Mouse (Mus musculus): ENCODE measurements around the gene 1700023F06Rik.
A peak's percentile ranks its signal among the peaks of the same experiment; 100 is the strongest.

Gene 1700023F06Rik

GRCm38 (mm10) chr11:103208458-103208857 is at the start of gene 1700023F06Rik:
TSS of gene 1700023F06Rik (minus strand) at chr11:103208558.
- no peak for DNase-seq (ENCODE audit: inconsistent ontology term)

- no peak for DNase-seq (ENCODE audit: inconsistent ontology term)
These were observed 49.7 kb upstream of the 1700023F06Rik start for GRCm38 (mm10) chr11:103257938-103258481.

- no peak for DNase-seq (ENCODE audit: inconsistent ontology term)
These were observed 45.2 kb upstream of the 1700023F06Rik start for GRCm38 (mm10) chr11:103253605-103254004.

DNA sequence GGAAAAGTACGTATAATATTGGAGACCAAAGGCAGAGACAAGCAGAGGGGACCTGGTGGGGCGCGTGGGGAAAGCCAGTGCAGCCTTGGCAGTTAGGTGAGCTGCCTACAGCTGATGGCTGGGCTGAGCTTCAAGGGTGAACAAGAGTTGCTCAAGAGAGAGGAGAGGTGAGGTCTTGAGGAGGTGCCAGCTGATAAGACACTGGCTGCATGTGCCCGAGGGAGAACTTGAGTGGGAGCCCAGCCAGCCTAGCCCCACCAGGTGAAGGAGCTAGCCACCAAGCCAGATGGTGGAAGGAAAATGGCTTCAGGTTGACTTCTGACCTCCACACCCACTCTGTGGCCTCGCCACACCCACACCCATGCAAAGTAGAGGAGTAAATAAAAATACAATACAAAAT is 44.0 kb upstream of the 1700023F06Rik start:
- DNase-seq (ENCODE audit: inconsistent ontology term): no peak

- no peak for DNase-seq (ENCODE audit: inconsistent ontology term)
These were observed 42.0 kb upstream of the 1700023F06Rik start for GRCm38 (mm10) chr11:103250324-103250723.

DNA sequence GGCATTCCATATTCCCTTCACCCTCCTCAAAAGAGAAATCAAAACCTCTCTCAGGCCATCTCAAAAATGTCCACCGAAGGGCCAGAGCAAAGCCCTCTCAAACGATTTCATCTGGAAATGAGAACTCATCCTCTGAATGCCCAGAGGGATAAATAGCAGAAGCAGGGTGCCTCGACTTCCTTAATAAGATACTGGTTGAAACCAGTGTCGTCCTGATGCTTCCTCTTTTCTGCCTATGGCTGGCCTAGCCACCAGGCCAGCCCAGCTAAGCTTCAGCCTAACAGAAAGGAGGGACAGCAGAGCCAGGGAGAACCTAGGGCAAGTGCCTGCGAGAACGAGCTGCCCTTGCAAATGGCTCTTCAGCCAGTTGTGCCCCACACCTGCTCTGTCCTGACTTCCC is 41.2 kb upstream of the 1700023F06Rik start:
- no peak for DNase-seq (ENCODE audit: inconsistent ontology term)

DNA sequence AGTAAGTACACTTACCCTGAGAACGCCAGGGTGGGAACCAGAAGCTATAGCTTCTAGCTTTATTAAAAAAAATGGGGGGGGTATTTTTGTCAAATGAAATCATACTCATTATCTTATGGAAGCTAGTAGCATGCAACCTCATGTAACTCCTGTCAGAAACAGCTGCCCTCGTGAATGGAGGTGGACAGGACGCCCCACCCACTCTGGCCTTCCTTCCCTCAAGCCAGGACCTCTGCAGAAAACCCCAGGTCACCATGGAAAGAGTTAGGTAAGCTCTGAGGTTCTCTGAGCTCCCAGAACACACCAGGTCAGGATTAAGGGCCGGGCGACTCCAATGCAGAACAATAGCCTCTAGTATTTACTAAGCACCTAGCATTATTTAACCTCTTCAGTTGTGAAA is 40.5 kb upstream of the 1700023F06Rik start:
- no peak for DNase-seq (ENCODE audit: inconsistent ontology term)

DNA sequence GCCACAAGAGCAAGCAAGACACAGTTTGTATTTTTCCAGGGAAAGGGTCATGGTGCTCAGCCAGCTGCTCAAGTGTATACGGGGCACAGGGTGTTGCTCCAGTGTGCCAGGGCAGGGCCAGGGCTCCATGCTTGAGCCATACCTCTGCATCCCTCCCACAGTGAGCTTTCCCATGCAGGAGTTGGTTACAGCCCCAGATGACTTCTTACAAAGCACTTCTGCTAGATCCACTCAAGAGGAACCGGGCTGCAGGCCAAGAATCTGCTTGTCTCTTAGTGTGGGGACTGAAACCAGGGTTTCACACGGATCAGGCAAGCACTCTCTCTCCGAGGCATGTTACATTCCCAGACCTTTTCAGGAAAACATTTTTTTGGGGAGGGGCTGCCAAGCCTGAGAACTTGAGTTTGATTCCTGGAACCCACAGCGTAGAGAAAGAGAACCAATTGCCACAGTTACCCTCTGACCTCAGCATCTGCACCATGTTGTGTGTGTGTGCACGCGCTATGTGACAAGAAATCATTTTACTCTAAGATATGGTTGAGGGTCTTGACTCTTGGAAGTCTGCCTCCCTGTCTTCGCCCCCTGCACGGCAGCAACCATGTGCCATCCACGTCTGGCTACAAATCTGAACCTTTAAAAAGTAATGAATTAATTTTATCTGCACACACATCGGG is 39.3 kb upstream of the 1700023F06Rik start:
- peak; percentile 88 for DNase-seq (ENCODE audit: inconsistent ontology term)

DNA sequence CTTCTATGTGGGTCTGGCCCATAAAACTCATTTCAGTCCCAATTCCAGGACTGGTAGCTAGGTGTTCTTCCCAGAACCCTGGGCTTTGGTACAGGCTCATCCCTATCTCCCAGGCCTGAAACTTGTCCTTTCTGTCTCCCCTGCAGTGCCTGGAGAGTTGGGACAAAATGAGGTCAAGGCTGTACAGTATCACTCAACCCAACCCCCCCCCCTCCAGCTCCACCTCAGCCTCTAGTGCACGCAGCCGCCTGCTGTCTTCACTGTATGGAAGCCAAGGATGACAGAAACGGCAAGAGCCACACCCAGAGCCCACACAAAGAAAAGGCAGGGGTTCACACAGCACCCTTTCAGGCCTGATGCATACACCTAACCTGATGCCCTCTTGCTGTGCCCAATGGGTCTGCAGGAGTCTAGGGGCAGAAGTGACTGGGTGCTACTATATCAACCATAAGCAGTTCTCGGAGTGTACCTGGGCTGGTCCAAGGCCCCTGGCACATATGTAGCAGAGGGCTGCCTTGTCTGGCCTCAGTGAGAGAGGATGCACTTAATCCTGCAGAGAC is 38.5 kb upstream of the 1700023F06Rik start:
- DNase-seq (ENCODE audit: inconsistent ontology term): no peak

- peak; percentile 93 for DNase-seq (ENCODE audit: inconsistent ontology term)
These were observed 37.8 kb upstream of the 1700023F06Rik start for GRCm38 (mm10) chr11:103246081-103246730.

DNA sequence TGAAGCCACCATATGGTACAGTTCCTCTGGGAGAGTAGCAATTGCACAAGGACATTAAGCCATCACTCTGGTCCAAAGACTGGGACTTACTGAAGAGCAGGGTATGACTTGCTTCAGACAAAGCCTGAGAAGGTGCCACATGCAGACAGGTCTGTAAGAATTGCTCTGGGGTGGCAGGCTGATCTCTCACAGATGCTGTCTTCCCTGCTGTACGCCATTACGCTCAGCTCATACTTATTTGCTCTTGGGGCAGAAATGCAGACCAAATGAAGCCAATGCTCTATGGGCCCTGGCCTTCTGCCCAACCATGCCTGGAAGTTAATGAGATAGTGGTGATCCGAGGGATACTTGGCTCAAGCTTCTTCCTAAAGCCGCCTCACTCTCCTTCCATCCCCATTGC is 36.5 kb upstream of the 1700023F06Rik start:
- peak; percentile 79 for DNase-seq (ENCODE audit: inconsistent ontology term)

DNA sequence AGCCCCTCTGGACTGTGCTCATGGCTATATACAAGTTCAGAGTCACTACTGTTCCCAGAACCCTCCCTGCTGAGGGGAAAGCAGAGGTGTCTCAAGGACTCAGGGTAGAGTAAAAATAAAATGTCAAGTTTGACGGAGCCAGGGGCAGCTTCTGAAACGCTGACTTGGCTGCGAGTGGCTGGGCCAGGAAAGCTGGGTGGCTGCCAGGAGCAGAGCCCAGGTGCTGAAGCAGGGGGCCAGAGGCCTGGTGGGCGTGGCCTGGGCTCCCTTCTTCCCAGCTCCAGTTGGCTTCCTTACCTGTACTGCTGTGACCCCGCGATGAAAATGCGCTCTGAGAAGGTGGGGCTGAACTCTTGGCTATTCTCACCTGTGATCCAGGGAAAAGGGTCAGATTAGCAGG is 32.4 kb upstream of the 1700023F06Rik start:
- no peak for DNase-seq (ENCODE audit: inconsistent ontology term)

DNA sequence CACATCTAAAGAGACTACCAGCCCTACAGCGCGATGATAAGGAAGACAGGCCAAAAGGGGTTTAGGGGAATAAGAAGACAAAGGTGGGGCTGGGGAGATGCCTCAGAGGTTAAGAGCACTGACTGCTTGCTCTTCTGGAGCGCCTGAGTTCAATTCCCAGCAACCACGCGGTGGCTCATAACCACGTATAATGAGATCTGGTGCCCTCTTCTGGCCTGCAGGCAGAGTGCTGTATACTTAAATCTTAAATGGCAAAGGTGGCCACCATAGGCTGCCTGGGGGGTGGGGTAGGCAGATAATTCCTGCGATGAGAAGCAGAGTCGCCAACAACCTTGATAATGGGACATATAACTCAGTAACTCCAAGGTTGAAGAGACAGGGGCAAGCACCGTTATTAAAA is 29.4 kb upstream of the 1700023F06Rik start:
- DNase-seq (ENCODE audit: inconsistent ontology term): no peak

GRCm38 (mm10) chr11:103236903-103237302 is 28.5 kb upstream of the 1700023F06Rik start:
- DNase-seq (ENCODE audit: inconsistent ontology term): no peak

GRCm38 (mm10) chr11:103236431-103236830 is 28.1 kb upstream of the 1700023F06Rik start:
- DNase-seq (ENCODE audit: inconsistent ontology term): no peak

DNA sequence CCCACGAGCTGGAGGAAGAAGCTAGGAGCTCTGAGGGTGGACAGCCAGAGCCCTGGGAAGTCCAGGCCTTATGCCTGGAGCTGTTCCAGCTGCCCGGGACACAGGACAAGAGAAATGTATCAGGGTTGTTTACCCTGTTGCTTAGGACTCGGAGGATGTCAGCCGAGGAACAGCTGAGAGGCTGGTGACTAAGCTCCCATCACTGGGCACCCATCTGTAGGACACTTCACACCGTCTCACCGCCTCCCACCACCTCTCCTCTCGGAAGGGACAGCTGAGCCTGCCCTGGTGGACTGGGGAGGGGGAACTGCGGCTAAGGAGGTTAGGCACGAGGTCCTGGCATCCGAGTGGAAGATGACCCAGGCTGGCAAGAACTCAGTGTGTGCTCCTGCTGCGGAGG is 27.3 kb upstream of the 1700023F06Rik start:
- DNase-seq (ENCODE audit: inconsistent ontology term): peak; percentile 92

DNA sequence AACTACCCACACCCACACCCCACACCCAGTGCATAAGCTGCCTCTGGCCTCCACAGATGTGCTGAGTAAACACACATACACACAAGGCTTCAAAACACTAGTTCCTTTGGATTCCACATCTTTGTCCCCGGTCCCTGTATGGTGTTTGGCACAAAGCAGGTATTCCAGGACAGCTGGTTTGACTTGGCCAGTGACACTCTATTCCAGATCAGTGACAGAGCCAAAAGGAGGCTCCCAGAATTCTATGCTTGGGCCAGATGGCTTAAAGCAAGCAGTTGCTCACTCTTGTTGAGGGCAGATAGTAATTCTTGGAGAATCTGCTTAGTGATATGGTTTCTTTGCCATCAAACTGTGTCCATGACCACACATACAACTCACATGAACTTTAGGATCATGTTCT is 26.1 kb upstream of the 1700023F06Rik start:
- no peak for DNase-seq (ENCODE audit: inconsistent ontology term)

GRCm38 (mm10) chr11:103232966-103233365 is 24.6 kb upstream of the 1700023F06Rik start:
- DNase-seq (ENCODE audit: inconsistent ontology term): peak; percentile 87

GRCm38 (mm10) chr11:103231367-103231766 is 23.0 kb upstream of the 1700023F06Rik start:
- DNase-seq (ENCODE audit: inconsistent ontology term): no peak

DNA sequence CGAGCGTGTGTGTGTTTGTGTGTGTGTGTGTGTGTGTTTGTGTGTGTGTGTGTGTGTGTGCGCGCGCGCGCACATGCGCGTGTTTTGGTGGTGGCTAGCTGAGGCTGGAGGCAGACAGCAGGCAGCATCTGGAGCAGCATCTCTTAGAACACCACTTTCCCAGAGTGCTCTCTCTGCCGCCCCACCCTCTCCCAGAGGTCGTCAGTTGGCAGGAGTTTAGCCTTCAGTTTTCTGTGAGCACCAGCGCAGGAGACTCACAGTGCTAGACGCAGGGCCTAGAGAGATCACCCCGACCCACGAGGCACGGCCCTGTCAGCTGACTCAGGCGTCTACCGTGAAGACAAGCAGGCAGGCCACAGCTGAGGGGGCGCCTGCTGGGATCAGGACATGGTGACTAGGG is 22.3 kb upstream of the 1700023F06Rik start:
- no peak for DNase-seq (ENCODE audit: inconsistent ontology term)

DNA sequence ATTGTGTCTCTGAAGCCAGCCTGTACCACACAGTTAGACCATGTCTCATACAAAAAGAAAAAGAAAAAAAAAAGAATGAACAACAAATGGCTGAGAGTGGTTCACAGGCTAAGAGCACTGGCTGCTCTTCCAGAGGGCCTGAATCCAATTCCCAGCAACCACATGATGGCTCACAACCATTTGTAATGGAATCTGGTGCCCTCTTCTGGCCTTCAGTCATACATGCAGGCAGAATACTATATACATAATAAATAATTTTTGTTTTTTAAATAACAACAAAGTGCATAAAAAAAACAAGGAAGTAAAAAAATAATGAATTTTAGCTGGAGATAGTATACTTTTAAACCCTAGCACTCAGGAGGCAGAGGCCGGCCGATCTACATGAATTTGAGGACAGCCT is 21.2 kb upstream of the 1700023F06Rik start:
- no peak for DNase-seq (ENCODE audit: inconsistent ontology term)

- no peak for DNase-seq (ENCODE audit: inconsistent ontology term)
These were observed 15.6 kb upstream of the 1700023F06Rik start for GRCm38 (mm10) chr11:103223951-103224456.

DNA sequence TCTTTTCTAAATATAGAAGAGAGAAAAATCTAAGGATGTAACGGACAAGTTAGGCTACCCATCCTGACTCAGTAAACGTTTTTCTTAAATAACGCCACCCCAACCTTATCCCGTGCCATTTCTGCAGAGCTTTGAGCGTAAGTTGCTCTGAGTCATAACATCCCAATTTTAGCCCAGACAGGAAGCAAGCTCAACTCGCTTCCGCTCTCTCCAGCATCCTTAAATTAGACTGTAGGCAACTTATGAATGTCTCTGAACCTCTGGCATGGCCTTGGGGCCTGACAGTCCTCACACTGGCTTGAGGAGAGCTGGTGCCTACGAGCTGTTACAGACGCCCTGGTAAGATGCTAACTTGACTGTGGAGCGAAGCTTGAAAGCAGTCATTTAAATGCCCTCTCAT is 15.1 kb upstream of the 1700023F06Rik start:
- no peak for DNase-seq (ENCODE audit: inconsistent ontology term)
